Mouse (Mus musculus) forebrain, embryonic 15.5 days (tissue): ENCODE measurements at regions not wholly inside any gene's neighbourhood (a gene's known extent, or its start where the extent isn't known, plus 50 kb on each side); places are given as distances from the start of the nearest gene placed in this dataset.
A peak's percentile ranks its signal among the peaks of the same experiment; 100 is the strongest.
"Not testable (repeated sequence)": the region's sequence is repeated elsewhere in the genome, so short reads cannot be mapped to it uniquely, and the experiment has no call there.

Experiments
- ATAC-seq: fragments of 200-750 bp; cut with Nextera tagmentation; replicated peaks from 2 replicates; pipeline ENCODE4 v1.8.0; 2017; ENCODE audit warnings: mild to moderate bottlenecking, moderate TSS enrichment, moderate library complexity
- H3K27ac ChIP-seq: fragments of 300-500 bp; sonication (generic); replicated peaks from 2 replicates; pipeline ENCODE4 v1.5.1; 2015; ENCODE audit warnings: mild to moderate bottlenecking, inconsistent platforms
- H3K27me3 ChIP-seq: fragments of 300-500 bp; sonication (generic); 2 replicates; pipeline ENCODE4 v1.6.1; 2015; ENCODE audit warnings: inconsistent platforms
- H3K36me3 ChIP-seq: fragments of 300-500 bp; sonication (generic); 2 replicates; pipeline ENCODE4 v1.6.1; 2015; ENCODE audit warnings: mild to moderate bottlenecking, inconsistent platforms
- H3K4me1 ChIP-seq: fragments of 300-500 bp; sonication (generic); 2 replicates; pipeline ENCODE4 v1.6.1; 2015; ENCODE audit warnings: inconsistent platforms
- H3K4me2 ChIP-seq: fragments of 300-500 bp; sonication (generic); replicated peaks from 2 replicates; pipeline ENCODE4 v1.6.1; 2015; ENCODE audit warnings: mild to moderate bottlenecking, inconsistent platforms
- H3K4me3 ChIP-seq: fragments of 300-500 bp; sonication (generic); 2 replicates; pipeline ENCODE4 v1.5.1; 2015; ENCODE audit warnings: mild to moderate bottlenecking, inconsistent platforms
- H3K9ac ChIP-seq: fragments of 300-500 bp; sonication (generic); replicated peaks from 2 replicates; pipeline ENCODE4 v1.6.1; 2015; ENCODE audit warnings: mild to moderate bottlenecking, inconsistent platforms
- H3K9me3 ChIP-seq: fragments of 300-500 bp; sonication (generic); 2 replicates; pipeline ENCODE4 v1.6.1; 2016; ENCODE audit warnings: inconsistent platforms
- WGBS: fragments of 180-500 bp; shearing (Covaris S2); methylation state at CpG from one replicate; pipeline ENCODE4 v1.1.7; 2015; ENCODE audit warnings: mixed read lengths; 5-methylcytosine and 5-hydroxymethylcytosine counted together

GRCm38 (mm10) chr5:134046086-134046485 is 53.4 kb upstream of the Castor2 start:
- H3K4me1 ChIP-seq: no peaks in the 10 kb centered on the region
- no peak overlapping the region for H3K9ac ChIP-seq
- H3K27ac ChIP-seq: no peak overlapping the region
- no peak overlapping the region for H3K4me2 ChIP-seq
- 12% methylated on average over 6 of the region's 6 CpGs for WGBS
- ATAC-seq: no peak
- H3K4me3 ChIP-seq: no peak overlapping the region
- no peaks in the 10 kb centered on the region for H3K27me3 ChIP-seq
- no peaks in the 10 kb centered on the region for H3K36me3 ChIP-seq
- H3K9me3 ChIP-seq: no peaks in the 10 kb centered on the region

DNA sequence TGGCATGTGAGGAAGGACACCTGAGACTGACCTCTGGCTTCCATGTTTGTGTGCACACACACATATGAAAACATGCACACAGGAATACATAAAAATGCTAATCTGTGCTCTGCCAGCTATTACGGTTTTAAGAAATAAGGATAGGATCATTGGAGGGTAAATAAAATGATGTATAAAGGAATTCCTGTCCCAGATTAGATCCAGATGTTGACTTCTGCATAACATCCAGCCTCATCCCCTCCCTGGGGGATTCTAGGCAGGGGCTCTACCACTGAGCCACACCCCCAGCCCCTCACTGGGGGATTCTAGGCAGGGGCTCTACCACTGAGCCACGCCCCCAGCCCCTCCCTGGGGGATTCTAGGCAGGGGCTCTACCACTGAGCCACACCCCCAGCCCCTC is 56.6 kb upstream of the Castor2 start:
- H3K4me2 ChIP-seq, ATAC-seq, H3K4me1 ChIP-seq, H3K36me3 ChIP-seq, H3K4me3 ChIP-seq, H3K27me3 ChIP-seq, H3K9me3 ChIP-seq, H3K9ac ChIP-seq: not testable (repeated sequence)
- peak overlapping the region; percentile 31; the same call in 1 of the 2 replicates for H3K27ac ChIP-seq
- WGBS: 79% methylated on average over 1 of the region's 2 CpGs

DNA sequence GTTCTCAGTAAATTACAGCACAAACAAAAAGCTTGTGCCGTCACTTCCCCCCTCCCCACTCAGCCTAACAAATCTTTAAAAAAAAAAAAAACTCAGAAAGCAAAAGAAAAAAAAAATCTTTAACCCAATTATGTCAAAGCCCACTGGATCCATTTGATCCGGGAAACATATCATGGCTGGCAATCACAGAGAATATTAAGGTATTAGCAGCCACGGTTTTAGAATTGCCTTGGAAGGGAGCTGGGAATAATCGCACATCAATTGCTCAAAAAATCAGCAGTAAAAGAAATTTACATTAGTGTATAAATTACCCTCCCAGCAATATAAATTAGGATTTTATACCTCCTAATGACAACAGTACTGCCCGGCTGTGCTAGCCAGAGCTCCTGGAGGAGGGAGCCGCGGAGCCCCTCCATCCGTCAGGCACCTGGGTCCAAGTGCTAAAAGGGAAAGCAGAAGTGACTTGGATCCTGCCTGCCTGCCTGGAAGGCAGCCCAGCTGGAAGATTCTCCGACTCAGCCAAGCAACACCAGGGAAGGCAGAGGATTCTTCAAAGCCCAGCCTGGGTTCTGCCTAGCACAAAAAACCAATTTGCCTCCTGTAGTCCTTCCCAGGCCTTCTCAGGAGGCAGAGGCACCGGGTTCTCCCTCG is 72.1 kb upstream of the Castor2 start:
- H3K27me3 ChIP-seq: no peaks in the 10 kb centered on the region
- no peaks in the 10 kb centered on the region for H3K9me3 ChIP-seq
- peak overlapping the region; percentile 83 for H3K27ac ChIP-seq
- WGBS: 18% methylated on average over 11 of the region's 11 CpGs
- H3K36me3 ChIP-seq: no peaks in the 10 kb centered on the region
- no peak overlapping the region for H3K9ac ChIP-seq
- ATAC-seq: peak; percentile 63; the same call in 1 of the 2 replicates
- no peak overlapping the region for H3K4me3 ChIP-seq
- peaks cover 15% of the 10 kb centered on the region for H3K4me1 ChIP-seq
- 0 out of 2 replicates have a peak overlapping the region, but pooled peaks have one; percentile 20 for H3K4me2 ChIP-seq

GRCm38 (mm10) chr5:134019651-134020432 is 79.7 kb upstream of the Castor2 start:
- peaks cover 20% of the 10 kb centered on the region for H3K4me1 ChIP-seq
- ATAC-seq: peak; percentile 46; the same call in 1 of the 2 replicates
- WGBS: 20% methylated on average over 13 of the region's 13 CpGs
- H3K9ac ChIP-seq: no peak overlapping the region
- H3K27ac ChIP-seq: peak overlapping the region; percentile 53
- no peak overlapping the region for H3K4me2 ChIP-seq
- no peaks in the 10 kb centered on the region for H3K27me3 ChIP-seq
- H3K36me3 ChIP-seq: no peaks in the 10 kb centered on the region
- H3K4me3 ChIP-seq: no peak overlapping the region
- H3K9me3 ChIP-seq: no peaks in the 10 kb centered on the region

DNA sequence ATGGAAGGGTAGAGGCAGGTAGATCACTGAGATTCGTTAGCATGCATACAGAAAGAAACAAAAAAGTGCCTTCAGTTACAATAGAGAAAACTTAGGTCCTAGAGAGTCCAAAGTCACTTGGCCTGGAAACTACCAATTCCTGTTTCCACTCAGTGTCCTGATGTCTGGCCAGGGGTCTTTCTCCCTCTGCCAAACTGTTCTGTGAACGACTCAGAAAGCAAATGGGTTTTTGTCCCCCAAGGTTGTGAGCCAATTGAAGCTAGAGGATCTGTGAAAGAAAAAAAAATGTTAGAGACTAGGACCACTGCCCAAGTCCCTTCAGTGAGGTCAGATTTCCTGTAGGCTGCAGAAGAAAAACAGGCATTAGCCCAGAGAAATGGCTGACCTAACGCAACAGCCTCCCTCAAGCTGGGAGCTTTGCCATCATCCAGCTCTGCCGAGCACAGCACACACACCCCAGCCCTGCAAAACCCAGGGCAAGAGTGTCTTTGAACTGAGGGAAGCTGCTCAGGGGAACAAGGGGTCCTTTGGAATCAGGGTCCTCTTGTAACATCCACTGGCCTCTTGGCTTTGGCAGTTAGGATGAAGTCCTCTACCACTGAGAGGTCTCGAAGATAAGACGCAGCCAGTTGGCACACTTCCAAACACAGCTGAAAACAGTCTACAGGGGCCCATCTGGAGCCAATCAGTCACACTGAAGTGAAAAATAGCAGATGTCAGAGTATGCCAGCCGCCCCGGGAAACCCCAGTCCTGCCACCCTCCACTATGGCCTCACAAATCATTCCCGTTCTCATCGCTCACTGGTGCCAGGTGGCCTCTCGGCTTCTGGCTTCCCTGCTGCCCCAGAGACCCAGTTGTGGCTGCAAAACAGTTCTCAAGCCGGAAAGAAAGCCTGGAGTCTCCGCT is 85.0 kb upstream of the Castor2 start:
- 15% methylated on average over 13 of the region's 13 CpGs for WGBS
- Histone ChIP-seq H3K27me3 (no peaks in the 10 kb centered on the region), H3K9ac (no peak overlapping the region), H3K4me1 (peaks cover 24% of the 10 kb centered on the region), H3K36me3 (no peaks in the 10 kb centered on the region), H3K4me2 (0 out of 2 replicates have a peak overlapping the region, but pooled peaks have one; percentile 19), H3K4me3 (no peak overlapping the region), H3K9me3 (no peaks in the 10 kb centered on the region), H3K27ac (peak overlapping the region; percentile 80)
- peak; percentile 92 for ATAC-seq

GRCm38 (mm10) chr5:134013206-134013605 is 86.3 kb upstream of the Castor2 start:
- WGBS: 85% methylated on average over 8 of the region's 8 CpGs
- Histone ChIP-seq H3K9ac (no peak overlapping the region), H3K4me1 (peaks cover 20% of the 10 kb centered on the region), H3K4me2 (no peak overlapping the region), H3K27ac (0 out of 2 replicates have a peak overlapping the region, but pooled peaks have one; percentile 80), H3K36me3 (no peaks in the 10 kb centered on the region), H3K27me3 (no peaks in the 10 kb centered on the region), H3K9me3 (no peaks in the 10 kb centered on the region), H3K4me3 (no peak overlapping the region)
- ATAC-seq: no peak

DNA sequence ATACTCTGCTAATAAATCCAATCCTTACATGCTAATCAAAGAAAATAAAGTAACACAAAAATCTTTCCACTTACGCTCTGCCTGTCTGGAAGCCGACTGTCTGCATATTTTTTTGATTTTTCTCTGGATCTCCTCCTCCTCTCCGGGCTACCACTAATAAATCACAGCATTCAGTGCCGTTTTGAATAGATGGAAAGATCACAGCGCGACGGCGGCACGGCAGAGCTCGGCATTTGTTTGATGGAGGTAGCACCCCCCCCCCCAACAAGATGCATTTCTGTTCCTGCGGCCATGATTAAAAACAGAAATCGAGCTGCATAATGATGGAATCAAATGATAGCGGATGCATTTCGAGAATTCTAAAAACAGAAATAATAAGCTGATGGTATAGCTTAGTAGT is 89.7 kb upstream of the Castor2 start:
- H3K36me3 ChIP-seq: no peaks in the 10 kb centered on the region
- H3K27ac ChIP-seq: no peak overlapping the region
- H3K4me2 ChIP-seq: no peak overlapping the region
- 69% methylated on average over 14 of the region's 14 CpGs for WGBS
- H3K9ac ChIP-seq: no peak overlapping the region
- H3K27me3 ChIP-seq: no peaks in the 10 kb centered on the region
- H3K4me1 ChIP-seq: peaks cover 29% of the 10 kb centered on the region
- no peaks in the 10 kb centered on the region for H3K9me3 ChIP-seq
- no peak overlapping the region for H3K4me3 ChIP-seq
- ATAC-seq: no peak

DNA sequence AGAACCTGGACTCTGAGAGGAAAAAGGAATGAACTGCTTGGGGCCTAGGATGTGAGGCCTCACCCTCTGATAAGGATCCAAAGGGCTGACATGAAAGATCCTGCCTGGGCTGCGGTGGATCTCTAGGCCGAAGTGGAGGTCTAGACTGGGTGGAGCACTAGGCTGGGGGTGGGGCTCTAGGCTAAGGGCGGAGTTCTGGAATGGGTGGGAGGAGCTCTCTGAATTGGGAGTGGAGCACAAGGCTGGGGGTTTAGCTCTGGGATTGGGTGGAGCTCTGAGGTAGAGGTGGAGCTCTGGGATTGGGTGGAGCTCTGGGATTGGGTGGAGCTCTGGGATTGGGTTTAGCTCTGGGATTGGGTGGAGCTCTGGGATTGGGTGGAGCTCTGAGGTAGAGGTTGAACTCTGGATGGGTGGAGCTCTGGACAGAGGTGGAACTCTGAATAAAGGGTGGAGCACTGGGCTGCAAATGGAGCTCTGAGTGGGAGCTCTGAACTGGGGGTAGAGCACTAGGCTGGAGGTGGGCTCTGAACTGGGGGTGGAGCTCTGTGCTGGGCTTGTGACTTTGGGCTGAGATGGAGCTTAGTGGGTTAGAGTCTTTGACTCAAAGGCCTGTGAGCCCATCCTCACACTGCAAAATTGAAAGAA is 92.3 kb upstream of the Castor2 start:
- Histone ChIP-seq H3K36me3 (no peaks in the 10 kb centered on the region), H3K9me3 (no peaks in the 10 kb centered on the region), H3K4me2 (no peak overlapping the region), H3K27me3 (no peaks in the 10 kb centered on the region), H3K4me1 (peaks cover 16% of the 10 kb centered on the region), H3K27ac (peak overlapping the region; percentile 91), H3K4me3 (no peak overlapping the region), H3K9ac (no peak overlapping the region)
- peak; percentile 78 for ATAC-seq
- 32% methylated on average over 3 of the region's 3 CpGs for WGBS

- H3K4me2 ChIP-seq: peak overlapping the region; percentile 46
- ATAC-seq: peak; percentile 94
- H3K27me3 ChIP-seq: no peaks in the 10 kb centered on the region
- peak overlapping the region; percentile 91 for H3K27ac ChIP-seq
- H3K4me1 ChIP-seq: peaks cover 16% of the 10 kb centered on the region
- H3K9ac ChIP-seq: peak overlapping the region; percentile 37; the same call in 1 of the 2 replicates
- no peaks in the 10 kb centered on the region for H3K36me3 ChIP-seq
- H3K9me3 ChIP-seq: no peaks in the 10 kb centered on the region
- peak overlapping the region; percentile 22 for H3K4me3 ChIP-seq
- WGBS: 2% methylated on average over 14 of the region's 14 CpGs
Observed at GRCm38 (mm10) chr5:134006470-134007126, 92.9 kb upstream of the Castor2 start.

DNA sequence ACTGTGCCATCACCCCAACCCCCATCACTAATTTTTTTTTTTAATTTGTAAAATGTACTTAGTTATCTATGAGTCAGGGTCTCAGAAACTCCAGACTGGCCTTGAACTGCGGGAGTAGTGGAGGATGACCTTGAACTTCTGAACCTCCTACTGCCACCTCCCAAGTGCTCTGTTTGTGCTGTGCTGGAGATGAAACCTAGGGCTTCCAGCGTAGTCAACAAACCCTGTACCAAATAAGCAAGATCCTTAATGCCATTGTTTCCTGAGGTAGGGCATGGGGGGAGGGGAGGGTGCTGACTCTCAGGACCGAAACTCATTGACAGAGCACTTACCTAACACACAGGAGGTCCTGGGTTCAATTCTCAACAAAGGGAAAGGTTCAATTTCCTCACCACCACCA is 93.5 kb upstream of the Castor2 start:
- Histone ChIP-seq H3K4me1 (peaks cover 16% of the 10 kb centered on the region), H3K36me3 (no peaks in the 10 kb centered on the region), H3K9ac (no peak overlapping the region), H3K4me2 (no peak overlapping the region), H3K27ac (peak overlapping the region; percentile 91), H3K4me3 (no peak overlapping the region), H3K9me3 (no peaks in the 10 kb centered on the region), H3K27me3 (no peaks in the 10 kb centered on the region)
- ATAC-seq: no peak
- WGBS: 35% methylated on average over 3 of the region's 3 CpGs

- peak overlapping the region; percentile 75 for H3K27ac ChIP-seq
Observed at GRCm38 (mm10) chr5:134000100-134000499, 99.4 kb upstream of the Castor2 start.

More at GRCm38 (mm10) chr5:134000100-134000499, 99.4 kb upstream of the Castor2 start:
- Histone ChIP-seq H3K9ac (no peak overlapping the region), H3K4me2 (no peak overlapping the region), H3K36me3 (no peaks in the 10 kb centered on the region), H3K27me3 (no peaks in the 10 kb centered on the region), H3K4me3 (no peak overlapping the region), H3K9me3 (no peaks in the 10 kb centered on the region), H3K4me1 (peaks cover 14% of the 10 kb centered on the region)
- WGBS: 2% methylated on average over 3 of the region's 3 CpGs
- ATAC-seq: no peak
